Mouse (Mus musculus) midbrain, embryonic 14.5 days (tissue): ENCODE data around the gene Gzmm. TPM values are rescaled to one million over a fixed set of nuclear protein-coding genes. Genes with fewer than 3 reads are reported as not detected.
"Not testable (repeated sequence)": the region's sequence is repeated elsewhere in the genome, so short reads cannot be mapped to it uniquely, and the experiment has no call there.

ENCODE experiments used
- ATAC-seq: fragments of 200-750 bp; cut with Nextera tagmentation; 2 replicates; pipeline ENCODE4 v1.8.0; 2017; ENCODE audit warnings: moderate number of reproducible peaks, moderate library complexity; ENCODE audit not compliant: low FRiP score, low TSS enrichment
- DNase-seq: peaks from one replicate; pipeline ENCODE4 v3.0.0-alpha.2; 2015
- H3K27ac ChIP-seq: fragments of 300-500 bp; sonication (generic); replicated peaks from 2 replicates; pipeline ENCODE4 v1.5.1; 2014; ENCODE audit warnings: mild to moderate bottlenecking, low read depth, low read length, moderate library complexity
- H3K27me3 ChIP-seq: fragments of 300-500 bp; sonication (generic); 2 replicates; pipeline ENCODE4 v1.6.1; 2014; ENCODE audit warnings: low read length, control low read depth, mixed read lengths; ENCODE audit not compliant: control insufficient read depth, insufficient read depth
- H3K36me3 ChIP-seq: fragments of 300-500 bp; sonication (generic); 2 replicates; pipeline ENCODE4 v1.6.1; 2014; ENCODE audit warnings: low read length, control low read depth; ENCODE audit not compliant: control insufficient read depth, insufficient read depth
- H3K4me1 ChIP-seq: fragments of 300-500 bp; sonication (generic); 2 replicates; pipeline ENCODE4 v1.6.1; 2014; ENCODE audit warnings: mild to moderate bottlenecking, antibody characterized with exemption, low read length, control low read depth; ENCODE audit not compliant: control insufficient read depth, insufficient read depth
- H3K4me2 ChIP-seq: fragments of 300-500 bp; sonication (generic); 2 replicates; pipeline ENCODE4 v1.6.1; 2014; ENCODE audit warnings: mild to moderate bottlenecking, low read length, moderate library complexity
- H3K4me3 ChIP-seq: fragments of 300-500 bp; sonication (generic); replicated peaks from 2 replicates; pipeline ENCODE4 v1.5.1; 2014; ENCODE audit warnings: low read depth, low read length
- H3K9ac ChIP-seq: fragments of 300-500 bp; sonication (generic); replicated peaks from 2 replicates; pipeline ENCODE4 v1.6.1; 2014; ENCODE audit warnings: mild to moderate bottlenecking, low read length, moderate library complexity
- H3K9me3 ChIP-seq: fragments of 300-500 bp; sonication (generic); 2 replicates; pipeline ENCODE4 v1.6.1; 2016; ENCODE audit warnings: low read length, control low read depth, mixed read lengths; ENCODE audit not compliant: control insufficient read depth
- WGBS: fragments of 180-500 bp; shearing (Covaris S2); extraction: QIAGEN DNeasy Blood & Tissue Kit; methylation state at CpG from one replicate; pipeline ENCODE4 v1.1.7; 2014; 5-methylcytosine and 5-hydroxymethylcytosine counted together
- polyA plus RNA-seq: library from polyadenylated mRNA; unstranded; fragments of >200 nt; fragmentation: Nextera tagmentation; extraction: Ambion mirVana; gene quantifications from 2 replicates; pipeline ENCODE4 v1.2.1, GENCODE M21; 2014

Gzmm gene
- polyA plus RNA-seq, 1 experiment from 2014 or later, result 1.1 TPM

- no peaks in the 10 kb centered on the region for H3K4me1 ChIP-seq
- 72% methylated on average over 13 of the region's 13 CpGs for WGBS
- ATAC-seq, result no peak
- H3K36me3 ChIP-seq, result no peaks in the 10 kb centered on the region
- no peaks in the 10 kb centered on the region for H3K9me3 ChIP-seq
- no peak overlapping the region for H3K4me2 ChIP-seq
- no peak overlapping the region for H3K4me3 ChIP-seq
- DNase-seq, result peak; percentile 75
- H3K27me3 ChIP-seq, result no peaks in the 10 kb centered on the region
- no peak overlapping the region for H3K9ac ChIP-seq
- no peak overlapping the region for H3K27ac ChIP-seq
Observed at GRCm38 (mm10) chr10:79695231-79696128, 6.7 kb downstream of the Gzmm start.

- Histone ChIP-seq H3K9me3 (no peaks in the 10 kb centered on the region), H3K27me3 (no peaks in the 10 kb centered on the region), H3K4me2 (no peak overlapping the region), H3K27ac (no peak overlapping the region), H3K4me3 (no peak overlapping the region), H3K4me1 (no peaks in the 10 kb centered on the region), H3K36me3 (no peaks in the 10 kb centered on the region), H3K9ac (no peak overlapping the region)
- ATAC-seq, result no peak
- 71% methylated on average over 9 of the region's 9 CpGs for WGBS
- no peak for DNase-seq
Observed at GRCm38 (mm10) chr10:79696129-79696651, 7.4 kb downstream of the Gzmm start.

DNA sequence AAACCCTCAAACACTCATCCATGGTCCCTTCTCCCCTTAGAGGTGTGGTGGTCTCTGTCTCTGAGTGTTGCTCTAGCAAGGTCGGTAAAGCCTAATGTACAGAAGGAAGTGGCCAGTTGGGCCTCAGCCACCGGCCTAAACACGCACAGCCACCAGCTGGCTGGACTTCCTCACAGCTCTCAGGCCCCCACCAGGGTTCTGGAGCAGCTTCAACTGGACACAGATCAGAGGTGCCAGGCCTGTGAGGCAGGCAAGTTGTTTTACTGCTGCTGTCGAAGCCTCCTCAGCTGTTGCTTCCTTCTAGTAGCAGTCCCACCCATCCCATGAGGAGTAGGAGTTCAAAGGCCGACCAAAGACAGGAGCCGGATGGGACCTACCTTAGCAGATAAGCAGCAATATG is 9.1 kb downstream of the Gzmm start:
- no peaks in the 10 kb centered on the region for H3K36me3 ChIP-seq
- no peak for DNase-seq
- WGBS, result 87% methylated on average over 6 of the region's 6 CpGs
- H3K9ac ChIP-seq, result no peak overlapping the region
- H3K4me3 ChIP-seq, result no peak overlapping the region
- ATAC-seq, result no peak
- no peak overlapping the region for H3K4me2 ChIP-seq
- H3K9me3 ChIP-seq, result no peaks in the 10 kb centered on the region
- H3K27ac ChIP-seq, result no peak overlapping the region
- H3K4me1 ChIP-seq, result no peaks in the 10 kb centered on the region
- no peaks in the 10 kb centered on the region for H3K27me3 ChIP-seq

- WGBS, result 93% methylated on average over 6 of the region's 6 CpGs
- Histone ChIP-seq H3K27ac (no peak overlapping the region), H3K4me1 (no peaks in the 10 kb centered on the region), H3K4me3 (no peak overlapping the region), H3K4me2 (no peak overlapping the region), H3K36me3 (no peaks in the 10 kb centered on the region), H3K27me3 (no peaks in the 10 kb centered on the region), H3K9me3 (no peaks in the 10 kb centered on the region), H3K9ac (no peak overlapping the region)
- ATAC-seq, result no peak
- no peak for DNase-seq
Observed at GRCm38 (mm10) chr10:79698459-79698858, 9.6 kb downstream of the Gzmm start.

- ATAC-seq (no peak), DNase-seq (no peak)
- H3K4me3 ChIP-seq, result no peak overlapping the region
- H3K4me2 ChIP-seq, result no peak overlapping the region
- H3K27ac ChIP-seq, result no peak overlapping the region
- H3K4me1 ChIP-seq, result peaks cover 9% of the 10 kb centered on the region
- 60% methylated on average over 7 of the region's 7 CpGs for WGBS
- no peaks in the 10 kb centered on the region for H3K9me3 ChIP-seq
- H3K9ac ChIP-seq, result no peak overlapping the region
- no peaks in the 10 kb centered on the region for H3K36me3 ChIP-seq
- H3K27me3 ChIP-seq, result no peaks in the 10 kb centered on the region
Observed at GRCm38 (mm10) chr10:79700676-79701075, 11.9 kb downstream of the Gzmm start.

- no peak for ATAC-seq
- H3K4me3 ChIP-seq, result no peak overlapping the region
- H3K27me3 ChIP-seq, result no peaks in the 10 kb centered on the region
- no peak overlapping the region for H3K9ac ChIP-seq
- no peak overlapping the region for H3K27ac ChIP-seq
- 70% methylated on average over 10 of the region's 10 CpGs for WGBS
- H3K4me2 ChIP-seq, result no peak overlapping the region
- H3K4me1 ChIP-seq, result peaks cover 18% of the 10 kb centered on the region
- H3K9me3 ChIP-seq, result no peaks in the 10 kb centered on the region
- H3K36me3 ChIP-seq, result no peaks in the 10 kb centered on the region
- DNase-seq, result no peak
Observed at GRCm38 (mm10) chr10:79701443-79702129, 12.8 kb downstream of the Gzmm start.

DNA sequence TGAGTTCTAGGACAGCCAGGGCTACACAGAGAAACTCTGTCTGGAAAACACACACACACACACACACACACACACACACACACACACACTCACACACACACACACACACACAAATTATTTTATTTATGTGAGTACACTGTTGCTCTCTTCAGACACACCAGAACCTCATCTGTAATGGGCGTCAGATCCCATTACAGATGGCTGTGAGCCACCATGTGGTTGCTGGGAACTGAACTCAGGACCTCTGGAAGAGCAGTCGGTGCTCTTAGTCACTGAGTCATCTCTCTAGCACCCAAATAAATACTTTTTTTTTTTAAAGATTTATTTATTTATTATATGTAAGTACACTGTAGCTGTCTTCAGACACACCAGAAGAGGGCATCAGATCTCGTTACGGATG is 14.2 kb downstream of the Gzmm start:
- peaks cover 26% of the 10 kb centered on the region for H3K4me1 ChIP-seq
- H3K36me3 ChIP-seq, H3K27ac ChIP-seq, H3K9ac ChIP-seq, ATAC-seq, H3K27me3 ChIP-seq, H3K4me2 ChIP-seq, DNase-seq, H3K9me3 ChIP-seq, H3K4me3 ChIP-seq: not testable (repeated sequence)
- 93% methylated on average over 3 of the region's 4 CpGs for WGBS

- peak overlapping the region; percentile 85 for H3K27ac ChIP-seq
- H3K9ac ChIP-seq, result no peak overlapping the region; the same call in 1 of the 2 replicates
- no peak for DNase-seq
- peaks cover under 1% of the 10 kb centered on the region; the same call in 1 of the 2 replicates for H3K36me3 ChIP-seq
- H3K9me3 ChIP-seq, result no peaks in the 10 kb centered on the region
- 76% methylated on average over 10 of the region's 10 CpGs for WGBS
- peak overlapping the region; percentile 74 for H3K4me3 ChIP-seq
- peak overlapping the region; percentile 88 for H3K4me2 ChIP-seq
- H3K4me1 ChIP-seq, result peaks cover 26% of the 10 kb centered on the region
- no peaks in the 10 kb centered on the region for H3K27me3 ChIP-seq
- no peak for ATAC-seq
Observed at GRCm38 (mm10) chr10:79703541-79703940, 14.7 kb downstream of the Gzmm start.
